Mouse (Mus musculus) C2C12 (cell line): ENCODE results near the gene Tyk2. TPM values are rescaled to one million over a fixed set of nuclear protein-coding genes. Genes with fewer than 3 reads are reported as not detected.

Experiments used
- H3K27me3 ChIP-seq: one replicate; pipeline ENCODE4 v1.6.1; 2011; ENCODE audit not compliant: control insufficient read depth, insufficient read depth, insufficient read length
- H3K36me3 ChIP-seq: one replicate; pipeline ENCODE4 v1.6.1; 2011; ENCODE audit not compliant: control insufficient read depth, insufficient read depth
- H3K4me3 ChIP-seq: one replicate; pipeline ENCODE4 v1.5.1; 2011; ENCODE audit warnings: mild to moderate bottlenecking, control low read depth; ENCODE audit not compliant: poor library complexity, insufficient read depth, severe bottlenecking
- H3K79me2 ChIP-seq: one replicate; pipeline ENCODE4 v1.6.1; 2011; ENCODE audit not compliant: control insufficient read depth, insufficient read depth
- H3K79me3 ChIP-seq: one replicate; pipeline ENCODE4 v1.6.1; 2011; ENCODE audit warnings: low read depth, control low read depth
- H3ac ChIP-seq: one replicate; pipeline ENCODE3; 2011; ENCODE audit warnings: low read depth; ENCODE audit not compliant: control insufficient read depth, insufficient read length
- CEBPB ChIP-seq: IDR thresholded peaks from one replicate; pipeline ENCODE4 v1.6.1; 2011; ENCODE audit warnings: low read depth, mild to moderate bottlenecking, control low read depth, moderate library complexity
- CTCF ChIP-seq: IDR thresholded peaks from one replicate; pipeline ENCODE4 v1.5.1; 2011; ENCODE audit not compliant: control insufficient read depth, insufficient read depth, insufficient read length
- FOSL1 ChIP-seq: IDR thresholded peaks from one replicate; pipeline ENCODE4 v1.8.0; 2011; ENCODE audit warnings: mild to moderate bottlenecking, low read length; ENCODE audit not compliant: poor library complexity, insufficient read depth, severe bottlenecking
- MAX ChIP-seq: IDR thresholded peaks from one replicate; pipeline ENCODE4 v1.6.1; 2011; ENCODE audit warnings: mild to moderate bottlenecking, control low read depth
- MYOD1 ChIP-seq: IDR thresholded peaks from one replicate; pipeline ENCODE4 v1.6.1; 2011; ENCODE audit warnings: low read depth; ENCODE audit not compliant: control insufficient read depth, insufficient read length
- MYOG ChIP-seq: IDR thresholded peaks from one replicate; pipeline ENCODE4 v1.6.1; 2011; ENCODE audit not compliant: control insufficient read depth, insufficient read length; ENCODE audit errors: extremely low read depth
- USF1 ChIP-seq: IDR thresholded peaks from one replicate; pipeline ENCODE4 v1.6.1; 2011; ENCODE audit warnings: low read depth, mild to moderate bottlenecking, control low read depth, moderate library complexity
- polyA plus RNA-seq: library from polyadenylated mRNA; unstranded; fragments of >200 nt; fragmentation: generic; extraction: Trizol; gene quantifications from one replicate; pipeline ENCODE4 v1.2.1, GENCODE M21; 2012; ENCODE audit warnings: missing spikeins

The Tyk2 gene
- polyA plus RNA-seq, 1 experiment = 8.7 TPM

DNA sequence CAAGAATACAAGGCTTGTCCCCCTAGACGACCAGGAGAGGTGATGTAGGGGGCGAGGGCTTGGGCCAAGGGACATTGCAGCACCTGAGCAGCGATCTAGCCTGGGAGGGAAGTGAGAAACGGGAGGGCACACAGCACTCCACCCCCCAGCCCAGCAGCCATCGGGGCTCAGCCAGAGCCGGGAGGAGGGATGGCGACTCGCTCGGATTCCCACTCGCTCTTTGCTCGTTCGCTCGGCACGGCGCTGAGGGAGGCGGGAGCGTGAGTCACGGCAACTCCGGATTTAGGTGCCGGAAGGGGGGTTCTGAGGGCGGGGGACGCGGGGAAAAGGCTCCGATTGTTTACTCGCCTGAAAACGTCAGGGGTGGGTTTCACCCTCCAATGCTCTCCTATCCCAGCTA is 33.0 kb upstream of the Tyk2 start:
- no peaks in the 10 kb centered on the region for H3K27me3 ChIP-seq

DNA sequence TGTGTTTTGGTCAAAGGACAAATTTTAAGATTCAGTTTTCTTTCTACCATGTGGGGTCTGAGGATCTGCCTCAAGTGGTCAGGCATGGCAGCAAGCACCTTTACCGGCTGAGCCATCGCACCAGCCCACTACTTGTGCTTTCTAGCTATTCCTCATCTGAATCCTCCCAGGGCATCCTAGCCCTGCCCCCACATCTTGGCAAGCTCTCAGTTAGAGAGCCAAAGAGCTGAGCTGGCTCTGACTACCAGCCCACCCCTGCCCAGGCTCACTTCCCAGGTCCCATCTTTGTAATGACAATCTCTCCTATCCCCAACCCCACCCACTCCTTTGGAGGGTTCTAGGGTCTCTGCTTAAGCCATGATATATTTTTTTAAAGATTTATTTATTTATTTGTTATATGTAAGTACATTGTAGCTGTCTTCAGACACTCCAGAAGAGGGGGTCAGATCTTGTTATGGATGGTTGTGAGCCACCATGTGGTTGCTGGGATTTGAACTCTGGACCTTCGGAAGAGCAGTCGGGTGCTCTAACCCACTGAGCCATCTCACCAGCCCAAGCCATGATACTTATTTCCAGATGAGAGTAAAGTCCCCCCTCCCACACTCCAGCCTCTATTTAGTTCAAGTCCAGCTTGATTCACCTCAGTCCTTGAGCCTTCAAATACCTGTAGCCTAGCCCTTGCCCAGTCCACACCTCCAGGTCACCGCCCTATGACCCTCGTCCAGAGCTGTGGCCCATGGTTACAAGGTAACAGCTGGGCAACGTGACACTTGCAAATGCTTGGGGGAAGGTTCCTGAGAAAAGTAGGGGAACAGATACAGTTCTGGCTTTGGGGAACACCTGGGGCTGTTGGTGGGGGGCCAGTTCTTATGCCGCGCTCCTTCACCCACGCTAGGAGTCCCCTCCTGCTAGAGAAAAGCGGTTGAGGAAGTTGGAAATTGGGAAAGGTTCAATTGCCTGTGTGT is 32.3 kb upstream of the Tyk2 start:
- Histone ChIP-seq H3K36me3 (no peaks in the 10 kb centered on the region), H3K4me3 (no peak overlapping the region), H3ac (no peak overlapping the region), H3K79me2 (peaks cover 14% of the 10 kb centered on the region), H3K79me3 (peaks cover 6% of the 10 kb centered on the region), H3K27me3 (no peaks in the 10 kb centered on the region)
- TF ChIP-seq MYOG = no peak

More for the DNA sequence above, 33.0 kb upstream of the Tyk2 start:
- H3K79me3 ChIP-seq = peaks cover 6% of the 10 kb centered on the region
- peak overlapping the region; percentile 26 for H3K4me3 ChIP-seq
- H3K79me2 ChIP-seq = peaks cover 14% of the 10 kb centered on the region
- no peak for TF ChIP-seq MYOD1
- TF ChIP-seq FOSL1 = no peak
- no peak for TF ChIP-seq MAX
- TF ChIP-seq CTCF = no peak
- no peak for TF ChIP-seq USF1
- TF ChIP-seq CEBPB = no peak
- TF ChIP-seq MYOG = no peak
- H3K36me3 ChIP-seq = no peaks in the 10 kb centered on the region
- H3ac ChIP-seq = no peak overlapping the region

DNA sequence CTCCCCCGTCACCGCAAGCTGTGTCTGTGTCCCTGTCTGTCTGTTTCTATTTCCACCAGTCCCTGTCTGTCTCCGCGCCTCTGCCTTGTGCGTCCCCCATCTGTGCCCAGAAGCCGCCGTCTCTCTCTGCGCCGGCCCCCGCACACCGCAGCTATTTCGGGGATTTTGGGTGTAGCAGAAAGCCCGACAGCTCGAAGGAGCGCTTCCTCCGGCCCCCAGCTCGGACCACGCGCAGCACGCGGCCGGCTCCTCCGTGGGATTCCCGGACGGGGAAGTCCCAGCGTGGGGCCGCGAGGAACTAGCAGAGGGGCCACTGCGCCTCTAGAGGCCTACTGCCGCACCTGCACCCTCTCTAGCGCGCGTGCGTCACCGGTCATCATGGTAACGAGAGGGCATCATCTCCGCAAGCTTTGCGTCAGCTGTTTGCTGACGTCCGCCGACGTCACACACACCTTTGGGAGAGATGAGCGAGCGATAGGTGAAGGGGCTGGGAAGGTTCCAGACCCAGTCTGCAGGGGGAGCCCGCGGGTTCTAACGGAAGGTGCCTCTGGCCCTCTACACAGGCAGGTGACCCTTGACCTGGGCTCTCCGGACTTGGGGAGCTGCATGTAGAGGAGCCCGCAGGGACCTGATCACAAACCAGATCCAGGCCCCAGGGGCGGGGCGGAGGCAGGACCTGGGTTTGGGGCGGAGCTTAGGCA is 30.3 kb upstream of the Tyk2 start:
- Histone ChIP-seq H3K79me3 (peaks cover under 1% of the 10 kb centered on the region), H3K27me3 (no peaks in the 10 kb centered on the region), H3K79me2 (peaks cover 4% of the 10 kb centered on the region), H3ac (peak overlapping the region; percentile 79), H3K36me3 (no peaks in the 10 kb centered on the region), H3K4me3 (peak overlapping the region; percentile 35)
- TF ChIP-seq MAX (no peak), CTCF (peak; percentile 88), FOSL1 (no peak)

DNA sequence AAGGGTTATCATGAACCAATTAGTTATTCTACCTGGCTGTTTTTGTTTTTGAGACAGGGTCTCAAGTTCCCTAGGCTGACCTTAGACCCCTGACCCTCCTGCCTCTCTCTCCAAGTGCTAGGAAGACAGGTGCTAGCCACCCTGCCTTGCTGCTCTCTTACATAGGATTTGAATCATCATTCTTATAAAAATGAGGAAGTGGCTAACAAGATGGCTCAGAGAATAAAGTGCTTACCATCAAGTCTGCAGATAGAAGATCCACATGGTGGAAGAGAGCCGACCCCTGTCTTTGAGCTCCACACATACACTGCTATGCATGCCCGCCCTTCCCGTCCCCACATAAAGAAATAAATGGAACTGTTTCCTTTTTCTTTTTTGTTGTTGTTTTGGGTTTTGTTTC is 23.7 kb upstream of the Tyk2 start:
- no peaks in the 10 kb centered on the region for H3K36me3 ChIP-seq
- no peaks in the 10 kb centered on the region for H3K79me2 ChIP-seq
- no peaks in the 10 kb centered on the region for H3K27me3 ChIP-seq
- no peak overlapping the region for H3ac ChIP-seq
- TF ChIP-seq USF1 = no peak
- TF ChIP-seq CTCF = no peak
- no peak for TF ChIP-seq FOSL1
- TF ChIP-seq MYOD1 = no peak
- TF ChIP-seq CEBPB = no peak
- no peak for TF ChIP-seq MYOG
- TF ChIP-seq MAX = no peak
- no peaks in the 10 kb centered on the region for H3K79me3 ChIP-seq
- H3K4me3 ChIP-seq = no peak overlapping the region

DNA sequence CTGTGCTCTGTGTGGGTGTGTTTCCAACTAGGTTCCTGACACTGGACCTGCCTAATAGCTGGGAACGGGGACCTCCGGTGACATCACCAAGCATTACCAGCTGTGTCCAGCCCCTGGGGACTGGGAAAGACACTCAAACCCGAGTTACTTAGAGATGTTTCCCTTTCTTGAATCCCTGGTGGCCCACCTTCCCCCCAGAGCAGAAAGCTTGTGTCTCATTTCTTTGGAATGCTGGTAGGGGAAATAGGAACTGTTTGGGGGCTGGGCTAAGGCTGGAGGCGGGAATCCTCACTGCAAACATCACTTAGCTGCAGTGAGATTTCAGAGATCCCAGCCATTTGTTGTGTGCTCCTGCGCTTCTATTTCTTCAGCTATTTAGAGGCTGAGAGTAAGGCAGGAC is 22.8 kb upstream of the Tyk2 start:
- no peaks in the 10 kb centered on the region for H3K27me3 ChIP-seq
- TF ChIP-seq CTCF = no peak
- no peak for TF ChIP-seq CEBPB
- TF ChIP-seq FOSL1 = no peak
- TF ChIP-seq MAX = no peak
- no peak for TF ChIP-seq USF1
- TF ChIP-seq MYOG = no peak
- TF ChIP-seq MYOD1 = no peak
- no peak overlapping the region for H3K4me3 ChIP-seq
- no peak overlapping the region for H3ac ChIP-seq
- peaks cover 7% of the 10 kb centered on the region for H3K79me3 ChIP-seq
- H3K79me2 ChIP-seq = peaks cover 9% of the 10 kb centered on the region
- no peaks in the 10 kb centered on the region for H3K36me3 ChIP-seq

DNA sequence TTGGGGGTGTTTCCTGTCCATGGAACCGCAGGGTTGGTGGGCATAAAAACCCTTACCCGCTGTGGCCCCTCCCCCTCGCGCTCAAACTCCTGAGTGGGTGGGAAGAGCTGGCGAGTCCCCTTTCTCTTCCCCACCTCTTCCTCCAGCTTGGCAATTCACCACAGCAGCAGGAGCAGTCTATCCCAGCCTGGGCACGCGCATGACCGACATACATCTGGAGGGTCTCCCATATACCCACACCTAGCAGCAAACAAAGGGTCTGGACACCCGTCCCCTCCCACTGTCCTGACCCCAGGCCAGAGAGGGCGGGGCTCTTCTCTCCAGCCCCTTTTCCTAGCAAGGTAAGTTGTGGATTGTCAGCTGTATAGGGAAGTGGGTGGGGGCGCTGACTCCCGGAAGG is 22.3 kb upstream of the Tyk2 start:
- Histone ChIP-seq H3K4me3 (no peak overlapping the region), H3K79me2 (peaks cover 14% of the 10 kb centered on the region), H3K79me3 (peaks cover 12% of the 10 kb centered on the region), H3K27me3 (no peaks in the 10 kb centered on the region), H3ac (peak overlapping the region; percentile 25), H3K36me3 (no peaks in the 10 kb centered on the region)
- TF ChIP-seq FOSL1 (no peak), CEBPB (no peak), MYOG (no peak), CTCF (no peak), USF1 (no peak), MAX (no peak), MYOD1 (no peak)
